Mouse (Mus musculus) ES-Bruce4 (cell line): Measurements from ENCODE around the gene Med24.

ENCODE experiments used
- CTCF ChIP-seq: IDR thresholded peaks from one replicate; pipeline ENCODE4 v1.8.1; 2011; ENCODE audit warnings: low read depth, low read length
- EP300 ChIP-seq: IDR thresholded peaks from 2 replicates; pipeline ENCODE4 v1.6.1; 2011; ENCODE audit warnings: low read depth, low read length; ENCODE audit not compliant: insufficient read depth
- POLR2A ChIP-seq: IDR thresholded peaks from one replicate; pipeline ENCODE4 v1.8.1; 2011; ENCODE audit warnings: low read length; ENCODE audit not compliant: insufficient read depth

DNA sequence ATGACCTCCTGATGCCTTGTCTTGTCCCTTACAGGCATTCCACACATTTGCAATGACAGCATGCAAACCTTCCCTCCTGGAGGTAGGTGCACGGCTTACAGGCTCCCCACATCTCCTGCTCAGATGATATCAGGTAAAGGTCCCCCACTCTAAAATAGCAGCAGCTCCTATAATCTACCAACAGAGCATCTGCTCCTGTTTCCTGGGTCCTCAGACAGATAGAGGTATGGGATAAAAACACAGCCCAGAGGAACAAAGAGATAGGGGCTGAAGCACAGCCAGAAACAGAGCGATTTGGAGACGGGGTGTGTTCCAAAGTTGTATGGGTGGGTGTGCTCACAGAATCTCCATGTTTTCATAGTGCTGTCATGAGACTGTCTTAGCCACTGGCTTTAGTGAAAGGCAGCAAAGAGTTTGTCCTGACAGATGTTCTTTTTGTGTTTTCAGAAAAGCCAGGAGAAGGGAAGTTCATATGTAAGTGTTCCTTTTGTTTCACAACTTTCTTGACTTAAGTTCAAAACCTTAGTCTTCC is 57.9 kb downstream of the Med24 start:
- TF ChIP-seq CTCF, result no peak
- no peak for TF ChIP-seq EP300
- TF ChIP-seq POLR2A, result no peak
